Mouse (Mus musculus): ENCODE results near the gene Rnf157.
A peak's percentile ranks its signal among the peaks of the same experiment; 100 is the strongest.

Gene Rnf157

GRCm38 (mm10) chr11:116434287-116434966 is 21.6 kb upstream of the Rnf157 start:
- peak; percentile 75 for DNase-seq (ENCODE audit: low read depth, low spot score)

DNA sequence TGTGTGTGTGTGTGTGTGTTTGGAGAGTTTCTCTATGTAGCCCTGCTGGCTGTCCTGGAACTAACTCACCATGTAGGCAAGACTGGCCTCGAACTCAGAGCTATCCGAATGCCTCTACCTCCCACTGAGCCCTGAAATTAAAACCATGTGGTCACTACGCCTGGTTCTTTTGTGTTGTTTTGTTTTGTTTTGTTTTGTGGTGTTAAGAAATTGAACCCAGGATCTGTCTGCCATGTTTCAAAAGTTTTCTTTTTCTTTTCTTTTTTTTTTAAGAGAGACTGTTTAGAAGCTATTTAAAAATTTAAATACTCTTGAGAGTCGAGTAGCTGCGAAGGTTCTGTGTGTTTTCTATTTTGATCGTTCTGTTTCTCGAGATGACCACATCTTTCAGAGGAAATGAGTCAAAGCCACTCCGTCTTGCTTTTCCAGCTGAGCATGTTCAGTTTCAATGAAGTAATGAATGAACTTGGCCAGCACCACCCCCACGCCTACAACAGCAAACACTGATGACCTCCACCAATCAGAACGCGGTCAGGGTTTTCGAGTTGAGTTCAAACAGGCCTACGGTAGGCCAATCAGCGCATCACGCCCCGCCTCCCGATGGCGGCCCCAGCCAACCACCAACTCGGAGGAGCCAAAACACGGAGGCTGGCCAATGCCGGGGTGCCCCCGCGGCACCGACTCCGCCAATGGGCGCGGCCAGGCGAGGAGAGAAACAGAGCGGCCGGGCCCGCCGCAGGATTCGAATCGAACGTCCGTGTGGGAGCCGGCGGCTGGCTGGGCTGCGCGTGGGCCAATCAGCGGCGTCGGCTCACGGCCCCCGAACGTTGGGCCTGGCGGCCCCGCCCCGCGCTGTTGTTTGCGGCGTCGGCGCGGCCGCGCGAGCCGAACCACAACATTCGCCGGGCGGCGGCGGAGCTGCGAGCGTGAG is 20.8 kb upstream of the Rnf157 start, which contains the start of gene Ubald2:
Gene Ubald2, plus strand, starts transcription at position 739 of the 931 bp plus-strand sequence.
- peak; percentile 100 for DNase-seq (ENCODE audit: low read depth, low spot score)

- DNase-seq (ENCODE audit: low read depth, low spot score), result no peak
These were observed 19.9 kb upstream of the Rnf157 start for GRCm38 (mm10) chr11:116432593-116433355.

- DNase-seq (ENCODE audit: low read depth, low spot score), result no peak
These were observed 19.3 kb upstream of the Rnf157 start for GRCm38 (mm10) chr11:116432127-116432526.

GRCm38 (mm10) chr11:116431428-116432077 is 18.7 kb upstream of the Rnf157 start:
- DNase-seq (ENCODE audit: low read depth, low spot score), result peak; percentile 53

DNA sequence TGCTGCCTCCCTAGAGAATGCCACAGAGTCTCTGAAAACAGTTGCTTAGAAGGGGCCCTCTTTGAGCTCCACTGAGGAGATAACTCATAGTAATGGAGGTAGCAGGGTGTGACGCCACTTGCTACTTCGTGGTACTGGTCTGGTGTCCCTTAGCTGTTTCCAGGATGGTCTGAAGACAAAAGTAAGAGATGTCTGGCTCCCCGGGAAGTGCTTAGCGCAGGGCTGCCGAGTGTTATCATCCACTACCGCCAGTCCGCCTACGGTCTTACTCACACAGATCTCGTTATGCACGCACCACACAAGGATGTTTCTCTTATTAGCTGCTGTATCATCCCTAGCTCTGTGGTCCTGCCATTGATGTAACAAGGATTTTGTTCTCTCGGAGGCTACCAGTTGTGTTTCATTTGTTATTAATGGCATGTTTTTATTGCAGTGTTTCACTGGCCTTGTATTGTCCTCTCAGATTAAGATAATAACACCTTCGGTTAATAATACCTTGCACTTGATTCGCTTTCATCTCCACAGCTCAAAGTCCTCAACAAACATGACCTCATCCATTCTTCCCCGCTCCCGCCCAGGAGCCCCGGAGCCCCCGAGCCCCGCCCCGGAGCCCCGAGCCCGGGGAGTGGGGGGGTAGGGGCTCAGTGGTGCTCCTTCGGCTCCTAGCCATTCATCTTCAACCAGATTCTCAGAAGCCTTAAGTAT is 18.0 kb upstream of the Rnf157 start:
- DNase-seq (ENCODE audit: low read depth, low spot score), result no peak

- DNase-seq (ENCODE audit: low read depth, low spot score), result no peak
These were observed 17.2 kb upstream of the Rnf157 start for GRCm38 (mm10) chr11:116429862-116430613.

DNA sequence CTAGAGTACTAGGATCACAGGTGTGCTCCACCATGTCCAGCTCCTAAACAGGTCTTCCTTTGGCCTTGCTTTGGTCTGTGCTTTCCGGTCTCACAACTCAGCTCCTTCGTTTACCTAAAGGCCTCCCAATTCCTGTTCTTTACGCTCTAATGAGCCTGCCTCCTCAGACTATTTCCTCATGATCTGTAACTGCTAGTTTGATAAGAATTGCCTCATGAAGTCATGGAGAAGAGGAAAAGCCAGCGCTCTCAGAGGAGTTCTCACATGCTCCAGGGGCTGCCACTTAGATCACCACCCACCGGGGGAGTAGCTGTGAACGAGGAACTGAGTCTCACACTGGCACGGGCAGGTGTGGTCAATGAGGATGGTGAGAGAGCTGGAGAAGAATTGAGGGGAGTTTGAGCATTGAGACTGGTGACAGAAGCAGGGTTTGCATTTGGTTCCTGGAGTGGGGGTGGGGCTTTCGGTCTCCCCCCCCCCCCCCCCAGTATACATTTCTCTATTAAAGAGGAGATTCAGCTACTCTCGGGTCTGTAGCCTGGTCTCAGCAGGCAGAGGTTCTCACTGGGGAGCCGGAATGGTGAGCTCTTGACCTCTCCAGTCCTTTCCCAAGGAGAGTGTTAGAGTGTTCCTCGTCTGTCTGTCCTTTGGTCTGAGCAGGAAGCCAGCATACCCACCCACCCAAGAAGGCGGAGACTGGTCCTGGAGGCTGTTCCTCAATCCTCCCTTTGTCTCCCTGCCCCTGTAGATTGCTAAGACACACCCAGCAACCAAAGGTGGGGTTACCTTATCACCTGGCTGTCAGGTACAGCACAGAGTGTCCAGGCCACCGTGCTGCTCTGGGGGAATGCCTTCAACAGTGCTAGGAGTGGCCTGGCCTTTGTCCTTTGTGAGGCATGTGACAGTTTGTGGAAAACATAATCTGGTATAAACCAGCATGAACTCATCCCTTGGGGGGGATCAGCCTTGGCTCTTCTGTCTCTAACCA is 16.3 kb upstream of the Rnf157 start:
- DNase-seq (ENCODE audit: low read depth, low spot score), result peak; percentile 72

DNA sequence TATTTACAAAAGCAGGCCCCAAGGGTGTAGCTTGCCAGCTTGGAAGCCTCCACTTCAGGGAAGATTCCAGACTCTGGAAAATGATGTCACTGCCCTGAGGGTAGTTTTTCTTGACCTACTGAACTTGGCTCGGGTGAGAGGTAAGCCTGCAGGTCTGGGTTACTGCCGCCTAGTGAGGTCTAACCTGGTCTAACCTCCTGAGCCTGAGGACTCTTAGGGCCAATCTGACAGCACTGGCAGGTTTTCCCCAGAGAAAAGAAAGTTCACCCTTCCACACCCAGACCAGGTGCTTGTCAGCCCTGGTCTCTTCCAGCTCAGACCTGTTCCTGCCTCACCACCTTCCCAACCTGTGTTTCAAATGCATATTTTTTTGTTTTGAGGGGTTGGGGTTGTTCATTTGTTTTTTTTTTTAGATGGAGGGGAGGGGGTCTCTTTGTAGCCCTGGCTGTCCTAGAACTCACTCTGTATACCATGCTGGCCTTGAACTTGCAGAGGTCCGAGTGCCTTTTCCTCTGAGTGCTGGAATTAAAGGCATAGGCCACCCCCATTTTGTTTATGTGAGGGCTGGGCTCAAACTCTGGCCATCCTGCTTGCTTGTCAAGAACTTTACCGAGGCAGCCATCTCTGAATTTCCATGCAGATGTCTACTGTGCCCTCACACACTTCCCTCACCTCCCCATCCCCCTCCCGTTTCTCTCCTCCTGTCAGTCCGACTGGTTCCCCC is 14.2 kb upstream of the Rnf157 start:
- peak; percentile 73 for DNase-seq (ENCODE audit: low read depth, low spot score)

- peak; percentile 89 for DNase-seq (ENCODE audit: low read depth, low spot score)
These were observed 13.5 kb upstream of the Rnf157 start for GRCm38 (mm10) chr11:116426328-116426727.

GRCm38 (mm10) chr11:116424621-116425407 is 12.0 kb upstream of the Rnf157 start:
- DNase-seq (ENCODE audit: low read depth, low spot score), result peak; percentile 75

GRCm38 (mm10) chr11:116423782-116424620 is 11.2 kb upstream of the Rnf157 start:
- DNase-seq (ENCODE audit: low read depth, low spot score), result no peak

- DNase-seq (ENCODE audit: low read depth, low spot score), result no peak
These were observed 10.4 kb upstream of the Rnf157 start for GRCm38 (mm10) chr11:116423214-116423613.

- DNase-seq (ENCODE audit: low read depth, low spot score), result no peak
These were observed 9.7 kb upstream of the Rnf157 start for GRCm38 (mm10) chr11:116422562-116422961.

- no peak for DNase-seq (ENCODE audit: low read depth, low spot score)
These were observed 8.3 kb upstream of the Rnf157 start for GRCm38 (mm10) chr11:116421102-116421501.

- no peak for DNase-seq (ENCODE audit: low read depth, low spot score)
These were observed 6.1 kb upstream of the Rnf157 start for GRCm38 (mm10) chr11:116418841-116419462.
